Mouse (Mus musculus): ENCODE results near the gene Slc30a1. TPM values are rescaled to one million over a fixed set of nuclear protein-coding genes. Genes with fewer than 3 reads are reported as not detected.

Gene Slc30a1
- polyA plus RNA-seq, 1 experiment from 2014 or later: 2.1 TPM

DNA sequence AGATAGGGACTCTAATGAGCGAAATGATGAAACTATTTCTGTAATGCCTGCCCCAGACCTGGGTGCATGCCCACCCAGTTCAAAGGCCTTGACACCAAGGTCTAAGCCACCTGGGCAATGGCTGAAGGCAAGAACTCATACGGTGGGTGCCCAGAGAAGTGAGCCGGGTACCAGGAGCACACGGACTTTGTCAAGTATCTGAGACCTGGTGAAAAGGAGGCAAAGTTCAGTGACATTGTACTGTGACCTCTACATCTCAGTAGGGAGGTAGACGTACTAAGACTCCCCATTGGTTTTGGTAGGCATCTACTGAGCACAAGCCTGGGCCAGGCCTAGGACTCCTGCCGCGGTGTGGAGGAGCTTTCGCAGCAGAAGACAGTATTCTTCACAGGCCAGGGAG lies 38.8 kb downstream of the Slc30a1 start:
- no peak overlapping the region for H3K27ac ChIP-seq (ENCODE audit: low read depth, low read length)
- WGBS: 91% methylated on average over 8 of the region's 8 CpGs
- no peak overlapping the region for H3K4me2 ChIP-seq (ENCODE audit: low read depth)
- H3K9ac ChIP-seq (ENCODE audit: low read length): no peak overlapping the region
- no peaks in the 10 kb centered on the region for H3K9me3 ChIP-seq (ENCODE audit: control insufficient read depth, low read length)
- no peak for ATAC-seq (ENCODE audit: insufficient read depth, low FRiP score, low TSS enrichment)
- no peaks in the 10 kb centered on the region for H3K4me1 ChIP-seq (ENCODE audit: control insufficient read depth, insufficient read depth, low read length)
- H3K4me3 ChIP-seq (ENCODE audit: low read depth, low read length): no peak overlapping the region
- H3K36me3 ChIP-seq (ENCODE audit: control insufficient read depth, insufficient read depth, low read length): no peaks in the 10 kb centered on the region
- H3K27me3 ChIP-seq (ENCODE audit: control insufficient read depth, insufficient read depth, low read length): no peaks in the 10 kb centered on the region
- no peak for DNase-seq (ENCODE audit: low spot score)

DNA sequence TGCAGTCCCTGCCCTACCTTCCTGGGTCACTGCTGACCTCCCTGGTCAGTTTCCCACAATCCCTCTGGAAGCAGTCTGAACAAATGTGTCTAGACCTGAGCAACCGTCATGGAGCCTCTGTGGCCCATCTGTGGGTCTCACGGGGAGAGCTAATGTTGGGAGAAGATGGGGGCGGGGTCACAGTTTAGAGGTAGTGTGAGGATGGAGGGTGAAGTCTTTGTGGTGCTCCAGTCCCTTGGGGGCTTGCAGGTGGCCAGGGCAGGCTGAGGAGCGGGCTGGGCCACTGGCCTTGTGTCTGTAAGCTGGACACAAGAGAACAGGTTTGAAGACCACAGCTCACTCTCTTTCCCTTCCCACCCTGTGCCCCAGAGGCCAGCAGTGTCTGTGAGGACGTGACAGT lies 39.2 kb downstream of the Slc30a1 start:
- H3K4me3 ChIP-seq (ENCODE audit: low read depth, low read length): no peak overlapping the region
- 78% methylated on average over 5 of the region's 5 CpGs for WGBS
- no peaks in the 10 kb centered on the region for H3K9me3 ChIP-seq (ENCODE audit: control insufficient read depth, low read length)
- H3K27ac ChIP-seq (ENCODE audit: low read depth, low read length): no peak overlapping the region
- no peaks in the 10 kb centered on the region for H3K36me3 ChIP-seq (ENCODE audit: control insufficient read depth, insufficient read depth, low read length)
- ATAC-seq (ENCODE audit: insufficient read depth, low FRiP score, low TSS enrichment) (no peak), DNase-seq (ENCODE audit: low spot score) (peak; percentile 3)
- H3K9ac ChIP-seq (ENCODE audit: low read length): no peak overlapping the region
- H3K4me2 ChIP-seq (ENCODE audit: low read depth): no peak overlapping the region
- H3K4me1 ChIP-seq (ENCODE audit: control insufficient read depth, insufficient read depth, low read length): no peaks in the 10 kb centered on the region
- H3K27me3 ChIP-seq (ENCODE audit: control insufficient read depth, insufficient read depth, low read length): no peaks in the 10 kb centered on the region

DNA sequence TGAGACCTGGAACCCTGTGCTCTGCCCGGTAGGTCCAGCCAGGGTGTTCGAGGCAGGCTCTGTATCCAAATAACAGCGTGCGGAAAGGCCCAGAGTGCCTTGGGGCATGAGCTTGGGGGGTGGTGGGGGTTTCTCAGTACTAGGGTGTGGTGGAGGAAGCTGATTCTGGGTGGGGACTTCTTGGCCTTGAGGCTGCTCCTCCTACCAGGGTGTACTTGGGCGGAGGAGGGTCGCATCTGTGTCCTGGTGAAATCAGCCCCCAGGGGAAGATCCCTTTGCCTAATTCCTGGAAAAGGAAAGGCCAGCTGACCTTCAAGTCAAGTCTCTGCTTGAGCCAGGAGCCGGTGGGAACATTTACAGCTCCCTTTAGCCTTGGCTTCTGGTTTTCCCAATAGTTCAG lies 39.7 kb downstream of the Slc30a1 start:
- H3K4me3 ChIP-seq (ENCODE audit: low read depth, low read length): no peak overlapping the region
- no peaks in the 10 kb centered on the region for H3K9me3 ChIP-seq (ENCODE audit: control insufficient read depth, low read length)
- no peak overlapping the region for H3K4me2 ChIP-seq (ENCODE audit: low read depth)
- no peak overlapping the region for H3K27ac ChIP-seq (ENCODE audit: low read depth, low read length)
- DNase-seq (ENCODE audit: low spot score) (no peak), ATAC-seq (ENCODE audit: insufficient read depth, low FRiP score, low TSS enrichment) (no peak)
- no peaks in the 10 kb centered on the region for H3K4me1 ChIP-seq (ENCODE audit: control insufficient read depth, insufficient read depth, low read length)
- no peak overlapping the region for H3K9ac ChIP-seq (ENCODE audit: low read length)
- 86% methylated on average over 7 of the region's 7 CpGs for WGBS
- no peaks in the 10 kb centered on the region for H3K27me3 ChIP-seq (ENCODE audit: control insufficient read depth, insufficient read depth, low read length)
- H3K36me3 ChIP-seq (ENCODE audit: control insufficient read depth, insufficient read depth, low read length): no peaks in the 10 kb centered on the region

DNA sequence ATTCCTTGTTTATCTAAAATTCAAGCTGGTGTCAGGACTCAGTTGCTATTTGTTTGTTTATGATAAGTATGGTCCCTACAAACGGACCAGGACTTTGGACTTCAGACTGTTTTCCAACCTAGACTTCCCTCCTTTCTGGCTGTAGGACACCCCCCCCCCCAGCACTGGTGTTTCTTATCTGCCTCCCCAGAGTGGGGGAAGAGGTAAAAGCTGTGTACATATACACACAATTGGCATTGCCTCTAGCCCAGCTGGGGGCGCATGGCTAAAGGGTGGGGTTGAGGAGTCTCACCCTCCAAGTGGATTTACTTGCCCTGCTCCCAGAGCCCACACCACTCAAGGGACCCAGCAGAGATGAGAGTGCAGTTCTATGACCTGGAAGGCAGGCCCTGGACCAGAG lies 40.3 kb downstream of the Slc30a1 start:
- Histone ChIP-seq H3K9ac (ENCODE audit: low read length) (no peak overlapping the region), H3K4me3 (ENCODE audit: low read depth, low read length) (no peak overlapping the region), H3K4me2 (ENCODE audit: low read depth) (no peak overlapping the region), H3K27me3 (ENCODE audit: control insufficient read depth, insufficient read depth, low read length) (no peaks in the 10 kb centered on the region), H3K27ac (ENCODE audit: low read depth, low read length) (no peak overlapping the region), H3K9me3 (ENCODE audit: control insufficient read depth, low read length) (no peaks in the 10 kb centered on the region), H3K4me1 (ENCODE audit: control insufficient read depth, insufficient read depth, low read length) (no peaks in the 10 kb centered on the region), H3K36me3 (ENCODE audit: control insufficient read depth, insufficient read depth, low read length) (no peaks in the 10 kb centered on the region)
- no peak for ATAC-seq (ENCODE audit: insufficient read depth, low FRiP score, low TSS enrichment)
- no peak for DNase-seq (ENCODE audit: low spot score)
- WGBS: 84% methylated on average over 2 of the region's 2 CpGs

DNA sequence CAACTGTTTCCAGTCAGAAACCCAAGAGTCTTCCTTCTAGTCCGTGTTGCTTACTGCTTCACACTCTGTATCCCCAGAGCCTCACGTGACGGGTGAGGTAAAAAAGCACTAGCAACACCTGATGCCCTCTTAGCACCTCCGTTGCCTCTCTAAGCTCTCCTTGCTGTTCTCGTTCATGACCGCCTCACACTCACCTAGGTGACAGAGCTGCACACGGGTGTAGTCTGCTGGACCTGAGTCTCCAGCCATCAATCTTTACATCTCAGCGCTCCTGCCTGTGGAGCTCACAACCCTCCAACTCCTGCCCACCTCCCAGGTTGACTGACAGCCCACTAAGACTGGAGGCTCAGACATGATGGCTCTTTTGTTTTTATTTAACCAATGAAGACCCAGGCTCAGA lies 41.2 kb downstream of the Slc30a1 start:
- Histone ChIP-seq H3K4me1 (ENCODE audit: control insufficient read depth, insufficient read depth, low read length) (no peaks in the 10 kb centered on the region), H3K27ac (ENCODE audit: low read depth, low read length) (no peak overlapping the region), H3K9me3 (ENCODE audit: control insufficient read depth, low read length) (no peaks in the 10 kb centered on the region), H3K4me2 (ENCODE audit: low read depth) (no peak overlapping the region), H3K27me3 (ENCODE audit: control insufficient read depth, insufficient read depth, low read length) (no peaks in the 10 kb centered on the region), H3K9ac (ENCODE audit: low read length) (no peak overlapping the region), H3K36me3 (ENCODE audit: control insufficient read depth, insufficient read depth, low read length) (no peaks in the 10 kb centered on the region), H3K4me3 (ENCODE audit: low read depth, low read length) (no peak overlapping the region)
- 81% methylated on average over 8 of the region's 8 CpGs for WGBS
- DNase-seq (ENCODE audit: low spot score) (no peak), ATAC-seq (ENCODE audit: insufficient read depth, low FRiP score, low TSS enrichment) (no peak)

DNA sequence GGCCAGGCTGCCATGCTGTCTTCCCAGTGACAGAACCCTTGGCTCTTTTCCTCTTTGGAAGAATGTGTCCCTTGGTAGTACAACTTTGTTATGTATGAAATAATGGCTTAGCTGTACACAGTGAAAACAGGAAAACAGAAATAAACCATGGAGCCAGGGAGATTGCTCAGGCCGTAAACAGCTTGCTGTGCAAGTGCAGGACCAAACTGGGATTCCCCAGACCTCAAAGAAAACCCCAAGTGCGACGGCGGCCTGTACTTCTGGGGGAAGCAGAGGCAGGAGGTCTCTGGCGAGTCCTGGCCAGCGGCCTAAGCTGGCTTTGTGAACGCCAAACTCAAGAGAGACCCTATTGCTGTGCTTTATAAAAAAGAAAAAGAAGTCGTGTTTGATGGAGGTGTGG lies 42.0 kb downstream of the Slc30a1 start:
- no peaks in the 10 kb centered on the region for H3K27me3 ChIP-seq (ENCODE audit: control insufficient read depth, insufficient read depth, low read length)
- no peaks in the 10 kb centered on the region for H3K4me1 ChIP-seq (ENCODE audit: control insufficient read depth, insufficient read depth, low read length)
- no peak overlapping the region for H3K9ac ChIP-seq (ENCODE audit: low read length)
- H3K4me3 ChIP-seq (ENCODE audit: low read depth, low read length): no peak overlapping the region
- H3K36me3 ChIP-seq (ENCODE audit: control insufficient read depth, insufficient read depth, low read length): no peaks in the 10 kb centered on the region
- no peaks in the 10 kb centered on the region for H3K9me3 ChIP-seq (ENCODE audit: control insufficient read depth, low read length)
- ATAC-seq (ENCODE audit: insufficient read depth, low FRiP score, low TSS enrichment): no peak
- no peak overlapping the region for H3K4me2 ChIP-seq (ENCODE audit: low read depth)
- no peak for DNase-seq (ENCODE audit: low spot score)
- no peak overlapping the region for H3K27ac ChIP-seq (ENCODE audit: low read depth, low read length)
- WGBS: 79% methylated on average over 8 of the region's 8 CpGs

DNA sequence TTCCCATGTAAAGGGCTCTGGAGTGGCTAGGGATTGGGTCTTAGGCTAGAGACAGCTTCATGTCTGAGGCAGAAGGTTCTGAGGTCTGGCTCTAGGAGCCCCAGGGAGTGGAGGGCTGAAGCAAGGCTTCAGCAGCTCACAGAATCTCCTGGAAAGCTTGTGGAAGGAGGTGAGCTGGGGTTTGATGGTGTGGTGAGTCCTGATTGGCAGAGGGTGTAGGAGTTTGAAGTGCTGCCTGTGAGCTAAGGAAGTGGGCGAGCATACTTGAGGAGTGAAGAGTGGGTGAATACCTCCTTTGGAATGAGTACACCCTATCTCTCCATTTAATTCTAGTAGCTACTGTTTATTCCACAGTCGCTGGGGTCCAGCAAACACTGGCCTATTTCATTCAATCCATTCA lies 44.0 kb downstream of the Slc30a1 start:
- 77% methylated on average over 2 of the region's 2 CpGs for WGBS

DNA sequence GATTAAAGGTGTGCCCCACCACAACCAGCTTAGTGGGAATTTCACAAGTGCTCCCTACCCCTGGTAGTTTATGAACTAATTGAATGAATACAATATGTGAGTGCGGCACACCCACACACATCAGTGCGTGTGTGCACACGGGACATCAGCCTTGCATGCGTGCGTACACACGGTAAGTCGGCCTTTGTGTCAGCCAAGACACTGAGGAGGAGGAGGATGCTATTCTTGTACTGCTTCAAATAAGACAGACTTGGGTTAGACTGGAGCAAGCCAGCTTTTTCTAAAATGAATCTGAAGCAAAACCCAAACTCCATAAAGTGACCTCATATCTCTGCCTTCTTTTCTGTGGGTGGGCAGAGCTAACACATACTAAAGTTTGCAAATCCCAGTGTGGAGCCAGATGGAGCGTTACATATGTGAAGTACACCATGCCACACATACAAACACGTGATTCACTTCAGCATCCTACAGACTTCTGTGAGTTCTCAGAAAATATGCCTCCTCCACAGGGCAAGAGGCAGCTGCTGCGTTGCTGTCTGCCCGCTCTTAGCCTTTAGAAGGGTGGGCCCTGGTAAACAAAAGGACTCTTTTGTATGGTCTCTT lies 46.3 kb downstream of the Slc30a1 start:
- H3K4me2 ChIP-seq (ENCODE audit: low read depth): no peak overlapping the region
- no peak for DNase-seq (ENCODE audit: low spot score)
- no peaks in the 10 kb centered on the region for H3K36me3 ChIP-seq (ENCODE audit: control insufficient read depth, insufficient read depth, low read length)
- no peaks in the 10 kb centered on the region for H3K4me1 ChIP-seq (ENCODE audit: control insufficient read depth, insufficient read depth, low read length)
- no peak overlapping the region for H3K4me3 ChIP-seq (ENCODE audit: low read depth, low read length)
- no peaks in the 10 kb centered on the region for H3K9me3 ChIP-seq (ENCODE audit: control insufficient read depth, low read length)
- H3K27me3 ChIP-seq (ENCODE audit: control insufficient read depth, insufficient read depth, low read length): no peaks in the 10 kb centered on the region
- no peak overlapping the region for H3K9ac ChIP-seq (ENCODE audit: low read length)
- 88% methylated on average over 11 of the region's 11 CpGs for WGBS
- ATAC-seq (ENCODE audit: insufficient read depth, low FRiP score, low TSS enrichment): no peak
- H3K27ac ChIP-seq (ENCODE audit: low read depth, low read length): no peak overlapping the region

More for the DNA sequence above, 44.0 kb downstream of the Slc30a1 start:
- H3K27me3 ChIP-seq (ENCODE audit: control insufficient read depth, insufficient read depth, low read length): no peaks in the 10 kb centered on the region
- H3K4me3 ChIP-seq (ENCODE audit: low read depth, low read length): no peak overlapping the region
- no peak overlapping the region for H3K4me2 ChIP-seq (ENCODE audit: low read depth)
- H3K36me3 ChIP-seq (ENCODE audit: control insufficient read depth, insufficient read depth, low read length): no peaks in the 10 kb centered on the region
- H3K4me1 ChIP-seq (ENCODE audit: control insufficient read depth, insufficient read depth, low read length): no peaks in the 10 kb centered on the region
- ATAC-seq (ENCODE audit: insufficient read depth, low FRiP score, low TSS enrichment): no peak
- no peak overlapping the region for H3K9ac ChIP-seq (ENCODE audit: low read length)
- no peak for DNase-seq (ENCODE audit: low spot score)
- no peak overlapping the region for H3K27ac ChIP-seq (ENCODE audit: low read depth, low read length)
- no peaks in the 10 kb centered on the region for H3K9me3 ChIP-seq (ENCODE audit: control insufficient read depth, low read length)

DNA sequence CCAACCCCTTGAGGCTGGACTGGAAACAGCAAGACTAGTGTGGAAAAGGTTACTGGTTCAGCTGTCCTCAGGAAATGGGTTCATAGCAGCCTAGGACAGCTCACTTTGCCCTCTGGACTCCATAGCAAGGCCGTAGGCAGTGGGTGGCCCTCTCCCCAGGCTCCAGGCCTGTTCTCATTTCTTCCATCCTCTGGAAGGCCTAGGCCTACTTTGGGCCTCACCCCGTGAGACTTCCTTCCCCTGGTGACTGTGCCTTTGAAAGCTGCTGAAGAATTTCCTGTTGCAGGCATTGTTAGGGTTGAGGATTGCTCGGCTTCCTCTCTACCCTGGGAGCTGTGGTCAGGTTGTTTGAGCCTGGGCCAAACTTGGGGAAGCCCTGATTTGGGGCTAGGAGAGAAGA lies 48.5 kb downstream of the Slc30a1 start:
- Histone ChIP-seq H3K9me3 (ENCODE audit: control insufficient read depth, low read length) (no peaks in the 10 kb centered on the region), H3K4me3 (ENCODE audit: low read depth, low read length) (no peak overlapping the region), H3K4me1 (ENCODE audit: control insufficient read depth, insufficient read depth, low read length) (no peaks in the 10 kb centered on the region), H3K9ac (ENCODE audit: low read length) (no peak overlapping the region), H3K4me2 (ENCODE audit: low read depth) (no peak overlapping the region), H3K27ac (ENCODE audit: low read depth, low read length) (no peak overlapping the region), H3K36me3 (ENCODE audit: control insufficient read depth, insufficient read depth, low read length) (no peaks in the 10 kb centered on the region), H3K27me3 (ENCODE audit: control insufficient read depth, insufficient read depth, low read length) (no peaks in the 10 kb centered on the region)
- no peak for DNase-seq (ENCODE audit: low spot score)
- no peak for ATAC-seq (ENCODE audit: insufficient read depth, low FRiP score, low TSS enrichment)
- WGBS: 66% methylated on average over 3 of the region's 3 CpGs
